Mouse (Mus musculus) hindbrain, embryonic 14.5 days (tissue): ENCODE data around the gene Gramd4. TPM values are rescaled to one million over a fixed set of nuclear protein-coding genes. Genes with fewer than 3 reads are reported as not detected.

ENCODE experiments used
- ATAC-seq: fragments of 200-750 bp; cut with Nextera tagmentation; 2 replicates; pipeline ENCODE4 v1.8.0; 2017; ENCODE audit warnings: moderate number of reproducible peaks, mild to moderate bottlenecking, moderate TSS enrichment, moderate library complexity; ENCODE audit not compliant: low FRiP score
- DNase-seq: peaks from one replicate; pipeline ENCODE4 v3.0.0-alpha.2; 2015; ENCODE audit warnings: low spot score
- H3K27ac ChIP-seq: fragments of 300-500 bp; sonication (generic); 2 replicates; pipeline ENCODE4 v1.5.1; 2014; ENCODE audit warnings: mild to moderate bottlenecking, moderate library complexity
- H3K27me3 ChIP-seq: fragments of 300-500 bp; sonication (generic); 2 replicates; pipeline ENCODE4 v1.6.1; 2014; ENCODE audit warnings: mild to moderate bottlenecking, low read length, mixed read lengths; ENCODE audit not compliant: control insufficient read depth, insufficient read depth
- H3K36me3 ChIP-seq: fragments of 300-500 bp; sonication (generic); replicated peaks from 2 replicates; pipeline ENCODE4 v1.6.1; 2014; ENCODE audit not compliant: control insufficient read depth, insufficient read depth
- H3K4me1 ChIP-seq: fragments of 300-500 bp; sonication (generic); replicated peaks from 2 replicates; pipeline ENCODE4 v1.6.1; 2014; ENCODE audit warnings: antibody characterized with exemption, low read length, mixed read lengths; ENCODE audit not compliant: control insufficient read depth, insufficient read depth
- H3K4me2 ChIP-seq: fragments of 300-500 bp; sonication (generic); replicated peaks from 2 replicates; pipeline ENCODE4 v1.6.1; 2014; ENCODE audit warnings: mild to moderate bottlenecking, moderate library complexity
- H3K4me3 ChIP-seq: fragments of 300-500 bp; sonication (generic); replicated peaks from 2 replicates; pipeline ENCODE4 v1.5.1; 2014; ENCODE audit warnings: mild to moderate bottlenecking, low read length
- H3K9ac ChIP-seq: fragments of 300-500 bp; sonication (generic); 2 replicates; pipeline ENCODE4 v1.6.1; 2014
- H3K9me3 ChIP-seq: fragments of 300-500 bp; sonication (generic); 2 replicates; pipeline ENCODE4 v1.6.1; 2016; ENCODE audit warnings: low read length; ENCODE audit not compliant: control insufficient read depth
- WGBS: fragments of 180-500 bp; shearing (Covaris S2); extraction: QIAGEN DNeasy Blood & Tissue Kit; methylation state at CpG from one replicate; pipeline ENCODE4 v1.1.7; 2014; 5-methylcytosine and 5-hydroxymethylcytosine counted together
- polyA plus RNA-seq: library from polyadenylated mRNA; unstranded; fragments of >200 nt; fragmentation: Nextera tagmentation; extraction: Ambion mirVana; gene quantifications from 2 replicates; pipeline ENCODE4 v1.2.1, GENCODE M21; 2014

Gene Gramd4
- polyA plus RNA-seq, 1 experiment from 2014 or later = 24.9 TPM

DNA sequence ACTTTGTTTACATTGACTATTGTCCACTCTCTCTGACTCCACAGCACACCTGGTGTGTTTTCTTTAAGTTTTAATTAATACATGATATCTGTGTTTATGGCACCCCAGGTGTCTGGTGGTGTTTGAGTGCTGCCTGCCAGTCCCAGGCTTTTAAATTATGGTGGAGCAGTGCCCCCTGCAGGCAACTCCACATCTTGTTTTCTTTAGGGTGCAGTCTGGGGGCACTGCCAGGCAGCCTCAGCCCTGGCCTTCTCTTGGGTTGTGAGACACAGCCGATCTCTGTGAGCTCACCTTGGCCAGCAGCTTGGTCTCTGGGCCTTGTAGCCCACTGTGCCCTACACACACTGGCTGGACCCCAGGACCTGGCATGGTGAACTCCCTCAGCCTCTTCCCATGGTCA lies 66.9 kb downstream of the Gramd4 start:
- DNase-seq = peak; percentile 61
- 67% methylated on average over 1 of the region's 1 CpGs for WGBS

GRCm38 (mm10) chr15:86129036-86129435 lies 71.5 kb downstream of the Gramd4 start:
- Histone ChIP-seq H3K27me3 (no peaks in the 10 kb centered on the region), H3K4me2 (no peak overlapping the region), H3K4me1 (no peaks in the 10 kb centered on the region), H3K9ac (no peak overlapping the region), H3K4me3 (no peak overlapping the region), H3K9me3 (no peaks in the 10 kb centered on the region), H3K36me3 (peaks cover 86% of the 10 kb centered on the region), H3K27ac (no peak overlapping the region)
- DNase-seq (no peak), ATAC-seq (no peak)
- 74% methylated on average over 3 of the region's 3 CpGs for WGBS

More for the DNA sequence above, 66.9 kb downstream of the Gramd4 start:
- Histone ChIP-seq H3K9me3 (no peaks in the 10 kb centered on the region), H3K9ac (no peak overlapping the region), H3K4me2 (no peak overlapping the region), H3K4me1 (no peaks in the 10 kb centered on the region), H3K4me3 (no peak overlapping the region), H3K36me3 (peaks cover 85% of the 10 kb centered on the region), H3K27ac (no peak overlapping the region), H3K27me3 (no peaks in the 10 kb centered on the region)
- 0 out of 2 replicates have a peak, but pooled peaks have one; percentile 21 for ATAC-seq

DNA sequence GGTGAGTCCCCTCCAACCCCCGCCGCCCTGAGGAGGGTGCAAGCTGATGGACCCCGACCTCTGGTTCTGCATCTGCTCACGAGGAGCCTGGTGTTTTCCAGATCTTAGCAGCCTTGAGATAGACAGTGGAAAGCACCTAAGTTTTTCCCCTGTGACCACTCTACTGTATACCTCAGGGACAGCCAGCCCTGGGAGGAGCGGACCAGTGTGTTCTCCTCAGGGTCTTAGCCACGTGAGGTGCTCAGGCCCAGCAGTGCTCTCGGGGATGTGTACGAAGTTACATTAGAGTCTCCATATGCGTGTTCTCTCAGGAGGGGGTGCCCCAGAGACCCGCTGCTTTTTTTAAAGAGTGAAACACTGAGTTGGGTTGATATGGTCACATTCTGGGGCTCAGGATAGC lies 73.2 kb downstream of the Gramd4 start:
- no peak for DNase-seq
- Histone ChIP-seq H3K4me3 (no peak overlapping the region), H3K9me3 (no peaks in the 10 kb centered on the region), H3K36me3 (peaks cover 88% of the 10 kb centered on the region), H3K27ac (no peak overlapping the region), H3K9ac (no peak overlapping the region), H3K27me3 (no peaks in the 10 kb centered on the region), H3K4me1 (no peaks in the 10 kb centered on the region), H3K4me2 (no peak overlapping the region)
- ATAC-seq = no peak
- 92% methylated on average over 10 of the region's 10 CpGs for WGBS

DNA sequence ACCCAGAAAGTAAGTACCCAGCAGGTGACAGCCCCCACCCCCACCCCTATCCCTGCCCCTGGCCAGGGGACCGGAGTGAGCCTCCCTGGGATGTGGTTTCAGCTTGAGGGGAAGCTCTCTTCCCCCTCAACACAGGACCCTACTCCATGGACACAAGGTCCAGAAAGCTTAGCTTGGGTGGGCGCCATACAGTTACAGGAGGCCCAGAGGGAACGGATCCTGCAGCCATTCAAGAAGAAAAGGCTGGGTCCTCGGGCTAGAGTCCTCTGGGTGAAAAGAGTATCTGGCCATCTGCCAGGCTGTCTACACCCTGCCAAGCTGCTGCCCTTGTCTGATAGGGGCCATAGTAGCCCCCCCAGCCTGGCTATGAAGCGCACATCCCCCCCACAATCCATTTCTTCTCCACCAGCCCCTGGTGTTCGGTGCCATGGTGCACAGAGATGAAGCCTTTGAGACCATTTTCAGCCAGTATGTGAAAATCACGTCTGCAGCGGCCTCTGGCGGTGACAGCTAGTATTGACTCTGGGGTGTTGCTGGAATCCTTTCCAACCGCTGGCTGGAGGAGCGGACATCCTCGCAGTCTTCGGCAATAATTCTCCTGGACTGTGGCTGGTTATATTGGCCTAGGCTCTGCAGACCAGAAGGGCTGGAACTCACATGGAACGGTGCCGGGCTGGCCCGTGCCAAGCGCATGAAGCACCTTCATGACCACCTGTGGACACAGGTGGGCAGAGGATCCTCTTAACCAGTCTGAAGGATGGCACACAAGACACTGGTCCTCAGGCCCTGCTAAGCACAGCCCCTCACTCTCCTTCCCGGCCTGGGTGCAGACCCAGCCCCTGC lies 77.7 kb downstream of the Gramd4 start:
- Histone ChIP-seq H3K4me3 (no peak overlapping the region), H3K9ac (no peak overlapping the region)
- 42% methylated on average over 18 of the region's 18 CpGs for WGBS

DNA sequence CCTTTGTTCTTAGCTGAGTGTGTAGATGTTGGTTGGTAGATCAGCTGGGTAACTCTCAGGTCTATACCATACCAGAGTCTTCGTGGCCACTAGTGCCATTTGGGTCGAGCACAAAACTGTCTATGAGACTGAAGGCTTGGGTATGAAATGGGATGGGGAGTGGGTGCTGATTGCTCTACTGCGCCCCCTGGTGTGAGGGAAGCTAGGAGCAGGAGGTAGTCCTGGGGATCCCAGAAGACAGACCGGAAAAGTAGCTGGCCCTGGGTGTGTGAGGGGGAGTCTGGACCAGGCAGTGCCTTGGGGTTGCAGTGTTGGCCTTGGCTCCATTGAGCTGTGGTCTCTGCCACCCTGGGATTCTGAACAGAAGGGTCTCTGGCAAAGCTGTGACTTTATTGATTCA lies 80.1 kb downstream of the Gramd4 start:
- no peaks in the 10 kb centered on the region for H3K4me1 ChIP-seq
- DNase-seq = no peak
- peaks cover 60% of the 10 kb centered on the region for H3K36me3 ChIP-seq
- ATAC-seq = no peak
- H3K4me3 ChIP-seq = no peak overlapping the region
- 75% methylated on average over 4 of the region's 4 CpGs for WGBS
- no peaks in the 10 kb centered on the region for H3K27me3 ChIP-seq
- H3K4me2 ChIP-seq = no peak overlapping the region
- no peak overlapping the region for H3K27ac ChIP-seq
- H3K9me3 ChIP-seq = no peaks in the 10 kb centered on the region
- H3K9ac ChIP-seq = no peak overlapping the region

More for the DNA sequence above, 77.7 kb downstream of the Gramd4 start:
- Histone ChIP-seq H3K36me3 (peaks cover 65% of the 10 kb centered on the region), H3K9me3 (no peaks in the 10 kb centered on the region), H3K27ac (peak overlapping the region; percentile 66), H3K27me3 (no peaks in the 10 kb centered on the region), H3K4me1 (no peaks in the 10 kb centered on the region), H3K4me2 (no peak overlapping the region)
- ATAC-seq (peak; percentile 65), DNase-seq (peak; percentile 96)

GRCm38 (mm10) chr15:86140323-86140722 lies 82.8 kb downstream of the Gramd4 start:
- ATAC-seq (no peak; the same call in 1 of the 2 replicates), DNase-seq (peak; percentile 84)
- no peaks in the 10 kb centered on the region for H3K4me1 ChIP-seq
- no peak overlapping the region for H3K4me2 ChIP-seq
- H3K27me3 ChIP-seq = no peaks in the 10 kb centered on the region
- H3K9me3 ChIP-seq = no peaks in the 10 kb centered on the region
- WGBS = 28% methylated on average over 10 of the region's 10 CpGs
- H3K9ac ChIP-seq = no peak overlapping the region
- H3K27ac ChIP-seq = no peak overlapping the region
- H3K4me3 ChIP-seq = no peak overlapping the region
- peaks cover 55% of the 10 kb centered on the region for H3K36me3 ChIP-seq

- no peak for ATAC-seq
- Histone ChIP-seq H3K9ac (no peak overlapping the region), H3K27me3 (no peaks in the 10 kb centered on the region), H3K27ac (no peak overlapping the region), H3K4me2 (no peak overlapping the region), H3K36me3 (peaks cover 62% of the 10 kb centered on the region), H3K4me3 (no peak overlapping the region), H3K4me1 (no peaks in the 10 kb centered on the region), H3K9me3 (no peaks in the 10 kb centered on the region)
- WGBS = 74% methylated on average over 7 of the region's 7 CpGs
- DNase-seq = no peak
Measured at GRCm38 (mm10) chr15:86144577-86144976, 87.1 kb downstream of the Gramd4 start.

DNA sequence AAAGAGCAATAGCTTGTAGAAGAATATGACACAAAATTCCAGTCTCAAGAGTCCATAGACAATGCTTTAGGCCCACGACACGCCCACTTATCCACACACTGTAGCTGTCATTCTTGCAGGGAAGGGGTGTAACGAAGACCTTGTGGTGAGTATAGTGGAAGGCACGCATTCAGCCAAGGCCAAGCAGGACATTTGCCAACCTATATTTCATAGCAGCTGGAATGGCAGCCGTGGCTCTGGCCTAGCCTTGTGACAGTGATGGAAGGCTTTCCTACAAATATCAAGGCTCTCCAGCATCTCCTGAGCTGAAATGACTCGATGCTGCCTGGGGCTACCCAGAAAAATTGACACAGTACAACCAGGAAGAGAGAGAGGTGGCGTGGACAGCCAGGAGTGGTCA lies 87.6 kb downstream of the Gramd4 start:
- H3K9me3 ChIP-seq = no peaks in the 10 kb centered on the region
- 81% methylated on average over 7 of the region's 7 CpGs for WGBS

GRCm38 (mm10) chr15:86146922-86147321 lies 89.4 kb downstream of the Gramd4 start:
- Histone ChIP-seq H3K4me1 (no peaks in the 10 kb centered on the region), H3K27me3 (no peaks in the 10 kb centered on the region), H3K9ac (no peak overlapping the region), H3K4me3 (no peak overlapping the region), H3K36me3 (peaks cover 66% of the 10 kb centered on the region), H3K9me3 (no peaks in the 10 kb centered on the region), H3K27ac (no peak overlapping the region), H3K4me2 (no peak overlapping the region)
- DNase-seq (no peak), ATAC-seq (no peak)
- 91% methylated on average over 8 of the region's 8 CpGs for WGBS

More for the DNA sequence above, 87.6 kb downstream of the Gramd4 start:
- ATAC-seq (no peak), DNase-seq (no peak)
- H3K4me3 ChIP-seq = no peak overlapping the region
- H3K4me2 ChIP-seq = no peak overlapping the region
- no peaks in the 10 kb centered on the region for H3K4me1 ChIP-seq
- no peaks in the 10 kb centered on the region for H3K27me3 ChIP-seq
- no peak overlapping the region for H3K27ac ChIP-seq
- H3K9ac ChIP-seq = no peak overlapping the region
- peaks cover 62% of the 10 kb centered on the region for H3K36me3 ChIP-seq
